Mouse (Mus musculus) heart, embryonic 15.5 days (tissue): ENCODE measurements around the gene Carmil1. TPM values are rescaled to one million over a fixed set of nuclear protein-coding genes. Genes with fewer than 3 reads are reported as not detected.

ENCODE experiments used
- ATAC-seq: fragments of 200-750 bp; cut with Nextera tagmentation; replicated peaks from 2 replicates; pipeline ENCODE4 v1.8.0; 2017; ENCODE audit warnings: low read depth, moderate TSS enrichment; ENCODE audit not compliant: insufficient number of reproducible peaks, insufficient read depth, low FRiP score
- H3K27ac ChIP-seq: fragments of 300-500 bp; sonication (generic); 2 replicates; pipeline ENCODE4 v1.5.1; 2015; ENCODE audit warnings: mild to moderate bottlenecking, inconsistent platforms
- H3K27me3 ChIP-seq: fragments of 300-500 bp; sonication (generic); 2 replicates; pipeline ENCODE4 v1.6.1; 2015; ENCODE audit warnings: inconsistent platforms
- H3K36me3 ChIP-seq: fragments of 300-500 bp; sonication (generic); 2 replicates; pipeline ENCODE4 v1.6.1; 2015; ENCODE audit warnings: mild to moderate bottlenecking, inconsistent platforms
- H3K4me1 ChIP-seq: fragments of 300-500 bp; sonication (generic); replicated peaks from 2 replicates; pipeline ENCODE4 v1.6.1; 2015; ENCODE audit warnings: inconsistent platforms
- H3K4me2 ChIP-seq: fragments of 300-500 bp; sonication (generic); 2 replicates; pipeline ENCODE4 v1.6.1; 2015; ENCODE audit warnings: inconsistent platforms, mild to moderate bottlenecking, moderate library complexity
- H3K4me3 ChIP-seq: fragments of 300-500 bp; sonication (generic); 2 replicates; pipeline ENCODE4 v1.5.1; 2015; ENCODE audit warnings: mild to moderate bottlenecking, inconsistent platforms
- H3K9ac ChIP-seq: fragments of 300-500 bp; sonication (generic); 2 replicates; pipeline ENCODE4 v1.6.1; 2015; ENCODE audit warnings: mild to moderate bottlenecking, inconsistent platforms
- H3K9me3 ChIP-seq: fragments of 300-500 bp; sonication (generic); replicated peaks from 2 replicates; pipeline ENCODE4 v1.6.1; 2016; ENCODE audit warnings: inconsistent platforms
- WGBS: fragments of 180-500 bp; shearing (Covaris S2); methylation state at CpG from one replicate; pipeline ENCODE4 v1.1.7; 2015; ENCODE audit warnings: mixed read lengths; 5-methylcytosine and 5-hydroxymethylcytosine counted together
- polyA plus RNA-seq: library from polyadenylated mRNA; unstranded; fragments of >200 nt; fragmentation: Nextera tagmentation; extraction: Ambion mirVana; gene quantifications from 2 replicates; pipeline ENCODE4 v1.2.1, GENCODE M21; 2015

The Carmil1 gene
- polyA plus RNA-seq, 1 experiment from 2014 or later, result 6.7 TPM

DNA sequence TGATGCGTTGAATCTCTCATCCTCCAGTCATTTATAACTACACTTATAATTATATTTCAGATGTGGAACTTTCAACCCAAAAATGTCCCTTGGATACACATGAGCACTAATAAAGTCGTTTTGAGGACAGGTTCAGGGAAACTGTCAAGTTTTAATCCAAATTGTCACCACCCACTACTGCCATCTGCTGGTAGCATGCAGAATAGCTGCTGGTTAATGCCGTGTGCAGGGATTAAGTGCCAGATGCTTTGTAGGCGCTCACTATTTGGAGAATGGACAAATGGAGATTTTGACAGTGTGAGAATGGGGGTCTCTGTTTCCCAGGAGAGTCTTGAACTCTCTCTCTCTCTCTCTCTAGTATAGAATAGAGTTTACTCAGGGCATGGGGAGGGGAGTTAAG is 16.7 kb upstream of the Carmil1 start:
- Histone ChIP-seq H3K4me1 (no peaks in the 10 kb centered on the region), H3K9me3 (no peaks in the 10 kb centered on the region), H3K4me2 (no peak overlapping the region), H3K27ac (no peak overlapping the region), H3K4me3 (no peak overlapping the region), H3K9ac (no peak overlapping the region), H3K27me3 (peaks cover 8% of the 10 kb centered on the region), H3K36me3 (no peaks in the 10 kb centered on the region)
- ATAC-seq, result no peak
- 16% methylated on average over 4 of the region's 4 CpGs for WGBS

DNA sequence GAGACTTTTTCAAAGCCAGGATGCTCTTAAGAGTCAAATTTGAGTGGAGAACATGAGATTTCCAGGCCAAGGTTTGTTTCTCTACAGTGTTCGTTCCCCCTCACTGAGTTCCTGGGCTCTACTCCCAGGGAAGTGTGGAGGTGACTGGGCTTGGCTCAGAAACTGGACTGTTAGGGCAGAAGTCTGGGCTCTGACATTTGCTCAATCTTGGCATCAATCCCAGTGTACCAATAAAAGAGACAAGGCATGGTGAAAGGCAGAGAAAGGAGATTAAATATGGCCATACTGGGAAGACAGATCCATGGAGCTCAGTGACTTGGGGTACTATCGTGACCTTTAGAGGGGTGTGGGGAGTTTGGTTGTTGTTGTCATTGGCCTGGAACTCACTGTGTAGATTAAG is 6.8 kb upstream of the Carmil1 start:
- no peak overlapping the region for H3K4me2 ChIP-seq
- WGBS, result 77% methylated on average over 2 of the region's 2 CpGs
- H3K4me3 ChIP-seq, result no peak overlapping the region
- H3K9ac ChIP-seq, result no peak overlapping the region
- no peaks in the 10 kb centered on the region for H3K4me1 ChIP-seq
- H3K27me3 ChIP-seq, result peaks cover 5% of the 10 kb centered on the region; the same call in 1 of the 2 replicates
- ATAC-seq, result no peak
- H3K9me3 ChIP-seq, result no peaks in the 10 kb centered on the region
- no peaks in the 10 kb centered on the region for H3K36me3 ChIP-seq
- H3K27ac ChIP-seq, result no peak overlapping the region

DNA sequence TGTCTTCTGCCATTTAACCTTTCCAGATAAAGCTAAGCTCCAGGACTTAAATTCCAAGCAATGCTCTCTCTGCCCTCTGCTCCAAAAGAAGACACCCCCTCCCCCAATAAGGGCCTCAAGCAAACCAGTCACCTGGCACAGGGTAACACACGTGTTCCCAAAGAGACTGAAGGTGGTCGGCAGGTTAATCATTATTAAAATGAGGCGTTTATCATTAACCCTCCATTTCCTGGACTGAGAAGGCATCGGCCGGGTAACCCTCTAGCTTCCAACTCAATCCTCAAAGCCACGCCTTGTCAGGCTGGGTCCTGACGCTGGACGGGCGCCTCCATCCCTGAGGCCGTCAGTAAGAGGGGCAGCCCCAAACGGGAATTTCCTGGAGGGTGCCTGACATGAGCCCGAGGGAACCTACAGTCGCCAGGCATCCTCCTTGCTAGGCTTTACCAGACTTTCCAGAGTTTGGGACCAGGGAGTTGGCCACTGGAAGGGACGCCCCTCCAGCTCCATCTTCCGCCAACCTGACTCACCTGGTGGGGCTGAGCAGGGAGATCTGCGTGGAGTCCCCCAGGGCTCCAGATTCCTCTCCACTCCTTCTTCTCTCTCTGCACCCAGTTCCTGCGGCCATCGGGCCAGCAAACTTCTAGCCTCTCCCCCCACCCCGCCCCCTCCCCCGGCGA is 695 bp downstream of the Carmil1 start:
- ATAC-seq, result no peak
- WGBS, result 3% methylated on average over 20 of the region's 21 CpGs
- Histone ChIP-seq H3K9ac (peak overlapping the region; percentile 74), H3K4me2 (peak overlapping the region; percentile 96), H3K4me1 (peaks cover 12% of the 10 kb centered on the region), H3K27me3 (peaks cover 28% of the 10 kb centered on the region), H3K36me3 (no peaks in the 10 kb centered on the region), H3K4me3 (peak overlapping the region; percentile 92), H3K9me3 (no peaks in the 10 kb centered on the region), H3K27ac (no peak overlapping the region)

DNA sequence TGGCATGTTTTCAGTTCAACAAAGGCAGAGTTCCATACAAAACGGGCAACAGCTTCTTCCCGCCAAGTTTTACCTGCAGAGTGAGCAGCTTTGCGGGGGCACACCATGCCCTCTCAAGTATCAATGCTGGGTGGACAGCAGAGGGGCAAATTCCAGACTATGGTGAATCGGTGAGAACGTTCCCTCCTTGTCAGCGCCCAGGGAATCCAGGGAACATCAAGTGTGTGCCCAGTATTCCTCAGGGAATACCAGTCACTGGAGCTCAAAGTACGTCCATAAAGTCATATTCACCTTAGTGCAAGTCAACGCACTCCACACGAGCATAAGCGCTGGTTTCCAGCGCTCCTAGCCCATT is 1.2 kb downstream of the Carmil1 start:
- no peak for ATAC-seq
- peak overlapping the region; percentile 96 for H3K4me2 ChIP-seq
- 62% methylated on average over 11 of the region's 11 CpGs for WGBS
- H3K4me3 ChIP-seq, result peak overlapping the region; percentile 92
- no peaks in the 10 kb centered on the region for H3K36me3 ChIP-seq
- H3K27me3 ChIP-seq, result peaks cover 28% of the 10 kb centered on the region
- H3K27ac ChIP-seq, result no peak overlapping the region
- H3K9ac ChIP-seq, result no peak overlapping the region
- H3K9me3 ChIP-seq, result no peaks in the 10 kb centered on the region
- H3K4me1 ChIP-seq, result peaks cover 12% of the 10 kb centered on the region

DNA sequence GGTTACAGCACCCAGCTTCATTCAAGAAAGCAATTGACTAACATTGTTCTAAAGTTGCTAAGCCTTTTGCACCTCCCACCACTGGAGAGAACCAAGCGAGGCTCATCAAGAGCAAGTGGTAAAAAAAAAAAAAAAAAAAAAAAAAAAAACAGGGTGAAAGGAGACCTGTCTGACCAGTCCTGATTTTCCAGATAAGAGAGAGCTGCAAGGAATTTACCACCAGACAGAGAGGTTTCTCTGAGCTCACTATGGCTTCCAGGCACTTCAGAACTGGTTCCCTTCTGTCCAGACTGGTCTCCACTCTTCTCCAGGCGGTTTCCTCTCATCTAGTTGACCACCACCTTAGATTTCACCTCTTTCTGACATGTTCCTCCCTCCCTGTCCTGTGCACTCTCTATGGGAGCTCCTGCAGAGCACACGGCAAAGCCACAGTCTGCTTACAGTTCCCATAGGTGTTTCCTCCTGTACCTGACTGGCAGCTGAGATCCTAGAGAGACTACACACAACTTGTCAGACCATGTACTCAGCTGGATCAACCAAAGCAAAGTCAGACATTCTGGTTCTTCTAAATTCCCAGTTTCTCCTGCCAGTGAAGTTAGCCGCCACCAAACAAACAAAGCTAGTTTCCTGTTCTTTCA is 7.7 kb downstream of the Carmil1 start:
- no peaks in the 10 kb centered on the region for H3K9me3 ChIP-seq
- H3K4me3 ChIP-seq, result no peak overlapping the region
- H3K36me3 ChIP-seq, result no peaks in the 10 kb centered on the region
- H3K4me2 ChIP-seq, result no peak overlapping the region
- no peak for ATAC-seq
- no peaks in the 10 kb centered on the region for H3K4me1 ChIP-seq
- H3K27ac ChIP-seq, result no peak overlapping the region
- 80% methylated on average over 4 of the region's 4 CpGs for WGBS
- H3K9ac ChIP-seq, result no peak overlapping the region
- H3K27me3 ChIP-seq, result peaks cover 2% of the 10 kb centered on the region; the same call in 1 of the 2 replicates

DNA sequence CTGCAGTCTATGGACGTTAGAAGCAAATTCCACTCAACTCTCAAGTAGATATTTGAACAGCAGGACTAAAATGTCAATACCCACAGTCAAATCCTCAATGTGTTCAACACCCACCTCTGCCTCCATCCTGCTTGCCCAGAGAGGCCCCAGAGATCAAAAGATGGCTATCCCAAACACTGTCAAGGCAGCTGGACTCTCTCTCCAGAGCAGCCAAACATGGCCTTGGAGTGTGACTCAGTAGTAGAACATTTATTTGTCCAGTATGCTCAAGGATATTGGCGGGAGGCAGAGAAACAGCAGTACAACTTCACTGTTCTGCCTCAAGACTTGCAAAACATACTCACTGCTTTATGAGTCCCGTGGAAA is 11.5 kb downstream of the Carmil1 start:
- Histone ChIP-seq H3K36me3 (no peaks in the 10 kb centered on the region), H3K9me3 (no peaks in the 10 kb centered on the region), H3K4me1 (no peaks in the 10 kb centered on the region), H3K27ac (no peak overlapping the region), H3K4me2 (no peak overlapping the region), H3K9ac (no peak overlapping the region), H3K27me3 (no peaks in the 10 kb centered on the region), H3K4me3 (no peak overlapping the region)
- WGBS, result 72% methylated on average over 3 of the region's 3 CpGs
- no peak for ATAC-seq

DNA sequence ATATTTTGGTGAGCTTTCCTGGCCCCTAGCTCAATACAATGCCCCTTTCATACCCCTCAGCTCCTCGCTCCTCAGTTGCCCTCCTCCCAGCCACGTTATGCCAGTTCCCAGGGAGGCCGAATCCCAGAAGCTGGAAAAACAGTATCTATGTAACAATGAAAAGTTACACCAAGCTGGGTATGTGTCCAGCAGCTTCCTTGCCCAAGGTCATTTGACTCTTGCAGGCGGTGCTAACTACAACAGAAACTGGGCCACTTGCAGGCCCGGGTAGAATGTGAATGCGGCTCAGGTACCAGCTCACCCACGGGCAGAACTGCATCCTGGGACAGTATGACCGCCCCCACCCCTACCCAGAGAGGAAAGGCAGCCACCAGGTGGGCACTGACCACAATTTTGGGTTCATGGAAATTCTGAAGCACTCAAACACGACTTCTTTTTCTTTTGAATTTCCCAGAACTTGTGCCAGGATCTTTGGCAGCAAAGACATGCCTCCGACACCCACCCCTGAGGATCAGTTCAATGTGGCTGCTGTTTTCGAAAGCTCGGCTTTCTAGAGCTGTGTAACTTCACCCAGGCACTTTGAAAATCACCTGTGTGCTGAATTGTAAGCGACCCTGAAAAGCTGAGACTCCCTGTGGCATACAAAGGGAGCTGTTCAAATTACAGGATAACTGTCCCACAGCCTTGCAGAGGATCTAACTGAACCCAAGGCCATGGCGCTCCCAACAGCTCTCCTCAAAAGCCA is 12.1 kb downstream of the Carmil1 start:
- no peak overlapping the region for H3K4me3 ChIP-seq
- no peak overlapping the region for H3K4me2 ChIP-seq
- no peaks in the 10 kb centered on the region for H3K27me3 ChIP-seq
- H3K9ac ChIP-seq, result no peak overlapping the region
- ATAC-seq, result no peak
- H3K36me3 ChIP-seq, result no peaks in the 10 kb centered on the region
- no peaks in the 10 kb centered on the region for H3K4me1 ChIP-seq
- H3K9me3 ChIP-seq, result no peaks in the 10 kb centered on the region
- no peak overlapping the region for H3K27ac ChIP-seq
- WGBS, result 79% methylated on average over 14 of the region's 14 CpGs

DNA sequence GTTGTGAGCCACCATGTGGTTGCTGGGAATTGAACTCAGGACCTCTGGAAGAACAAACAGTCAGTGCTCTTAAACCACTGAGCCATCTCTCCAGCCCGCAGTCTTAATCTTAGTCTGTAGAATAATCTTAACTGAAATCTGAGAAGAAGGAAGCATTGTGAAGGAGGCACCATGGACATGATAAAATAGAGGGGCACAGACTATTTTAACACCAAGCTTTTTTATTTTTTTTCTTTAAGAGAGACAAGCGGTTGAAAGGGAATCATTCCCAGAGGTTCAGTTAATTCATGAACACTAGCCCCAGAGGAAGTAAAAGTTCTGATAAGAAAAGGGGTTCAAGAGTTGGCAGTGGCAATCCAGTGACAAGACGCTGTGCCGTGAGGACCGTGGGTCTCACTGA is 15.8 kb downstream of the Carmil1 start:
- Histone ChIP-seq H3K27me3 (no peaks in the 10 kb centered on the region), H3K4me3 (no peak overlapping the region), H3K4me1 (no peaks in the 10 kb centered on the region), H3K4me2 (no peak overlapping the region), H3K36me3 (no peaks in the 10 kb centered on the region), H3K27ac (no peak overlapping the region), H3K9me3 (no peaks in the 10 kb centered on the region), H3K9ac (no peak overlapping the region)
- no peak for ATAC-seq
- WGBS, result 66% methylated on average over 5 of the region's 5 CpGs

DNA sequence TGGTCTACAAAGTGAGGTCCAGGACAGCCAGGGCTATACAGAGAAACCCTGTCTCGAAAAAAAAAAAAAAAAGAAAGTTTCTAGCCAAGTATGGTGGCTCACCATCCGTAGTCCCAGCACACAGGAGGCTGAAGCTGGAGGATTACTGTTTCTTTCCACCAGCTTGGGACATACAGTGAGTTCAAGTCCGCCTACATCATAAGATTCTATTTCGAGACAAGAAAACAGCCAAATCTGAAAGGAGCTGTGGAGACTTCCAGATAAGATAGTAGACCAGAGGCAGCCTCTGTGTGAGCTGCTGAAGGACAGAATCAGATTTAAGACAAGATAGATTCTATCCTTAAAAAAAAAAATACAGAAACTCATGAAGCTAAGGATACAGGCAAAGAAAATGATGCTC is 17.0 kb downstream of the Carmil1 start:
- no peak for ATAC-seq
- 77% methylated on average over 4 of the region's 4 CpGs for WGBS
- H3K4me3 ChIP-seq, result no peak overlapping the region

DNA sequence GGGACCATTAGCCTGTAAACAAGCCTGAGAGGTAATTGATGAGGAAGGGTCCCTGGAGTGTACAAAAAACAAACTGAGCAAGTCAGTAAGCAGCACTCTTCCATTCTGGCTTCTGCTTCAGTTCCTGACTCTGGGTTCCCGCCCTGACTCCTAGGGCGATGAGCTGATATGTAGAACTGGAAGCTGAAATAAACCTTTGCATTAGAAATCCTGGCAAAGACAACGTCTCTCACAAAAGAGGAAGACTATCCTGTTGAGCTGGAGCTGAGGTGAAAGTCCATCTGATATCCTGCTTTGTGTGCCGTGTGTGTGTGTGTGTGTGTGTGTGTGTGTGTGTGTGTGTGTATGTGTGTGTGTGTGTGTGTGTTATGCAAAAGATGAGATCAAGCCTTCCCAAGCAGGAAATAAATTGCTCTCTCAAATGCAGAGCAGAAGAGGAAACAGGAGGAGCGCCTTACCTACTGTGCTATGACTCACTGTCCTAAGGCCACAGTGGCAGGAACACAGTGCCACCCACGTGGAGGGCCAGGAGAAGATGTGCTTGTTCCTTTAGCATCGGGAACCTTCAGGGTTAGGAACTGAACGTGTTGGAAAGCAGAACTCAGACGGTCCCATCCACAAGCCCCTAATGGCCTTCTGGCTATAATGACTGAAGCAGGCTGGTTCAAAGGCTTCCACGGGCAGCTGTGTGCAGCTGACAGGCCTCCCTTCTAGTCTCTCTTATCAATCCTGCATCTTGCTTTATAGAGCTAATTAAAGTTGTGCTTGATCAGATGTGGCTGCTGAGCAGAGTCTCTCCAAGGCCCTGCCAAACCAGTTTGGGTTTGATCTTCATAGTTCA is 19.6 kb downstream of the Carmil1 start:
- H3K4me3 ChIP-seq, result no peak overlapping the region
- H3K4me1 ChIP-seq, result no peaks in the 10 kb centered on the region
- H3K9ac ChIP-seq, result no peak overlapping the region
- no peaks in the 10 kb centered on the region for H3K36me3 ChIP-seq
- ATAC-seq, result no peak
- no peaks in the 10 kb centered on the region for H3K9me3 ChIP-seq
- WGBS, result 66% methylated on average over 10 of the region's 10 CpGs
- no peak overlapping the region for H3K27ac ChIP-seq
- no peaks in the 10 kb centered on the region for H3K27me3 ChIP-seq
- no peak overlapping the region for H3K4me2 ChIP-seq

More for the DNA sequence above, 17.0 kb downstream of the Carmil1 start:
- Histone ChIP-seq H3K4me1 (no peaks in the 10 kb centered on the region), H3K27ac (no peak overlapping the region), H3K9ac (no peak overlapping the region), H3K36me3 (no peaks in the 10 kb centered on the region), H3K9me3 (no peaks in the 10 kb centered on the region), H3K4me2 (no peak overlapping the region), H3K27me3 (no peaks in the 10 kb centered on the region)

DNA sequence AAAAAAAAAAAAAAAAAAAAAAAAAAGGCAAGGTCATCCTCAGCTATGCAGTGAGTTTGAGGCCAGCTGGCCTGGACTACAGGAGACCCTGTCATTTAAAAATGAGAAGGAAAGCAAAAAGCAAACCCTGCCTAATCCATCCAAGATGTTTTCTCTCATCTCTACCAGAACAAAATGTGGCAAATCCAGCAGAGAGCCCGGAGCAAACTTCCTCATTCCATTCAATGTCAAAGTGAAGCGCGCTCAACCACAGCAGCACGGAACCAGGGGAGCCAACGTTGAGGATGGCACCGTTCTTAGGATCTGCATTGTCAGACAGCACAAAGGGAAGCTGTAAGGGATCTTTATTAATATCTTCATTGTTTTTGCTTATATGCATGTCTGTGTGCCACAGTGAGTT is 22.8 kb downstream of the Carmil1 start:
- Histone ChIP-seq H3K9me3 (no peaks in the 10 kb centered on the region), H3K9ac (no peak overlapping the region), H3K4me1 (peaks cover 3% of the 10 kb centered on the region; the same call in 1 of the 2 replicates), H3K36me3 (no peaks in the 10 kb centered on the region), H3K27ac (no peak overlapping the region), H3K4me2 (no peak overlapping the region), H3K27me3 (no peaks in the 10 kb centered on the region), H3K4me3 (no peak overlapping the region)
- no peak for ATAC-seq
- 78% methylated on average over 6 of the region's 6 CpGs for WGBS
